Mouse (Mus musculus) c-Kit-positive CD71-negative TER-119-negative erythroid progenitor cells, embryonic 14.5 days (primary cell): ENCODE measurements around the gene Akna.

Experiments
- DNase-seq: peaks from one replicate; pipeline ENCODE4 v3.0.0-alpha.2; 2013; ENCODE audit warnings: low read depth

Gene Akna

GRCm38 (mm10) chr4:63409908-63410582 is 6.9 kb upstream of the Akna start:
- DNase-seq: no peak

GRCm38 (mm10) chr4:63409317-63409907 is 6.3 kb upstream of the Akna start:
- DNase-seq: no peak

GRCm38 (mm10) chr4:63408649-63409048 is 5.5 kb upstream of the Akna start:
- DNase-seq: peak; percentile 52

GRCm38 (mm10) chr4:63408247-63408646 is 5.1 kb upstream of the Akna start:
- no peak for DNase-seq

GRCm38 (mm10) chr4:63405683-63406082 is 2.5 kb upstream of the Akna start:
- DNase-seq: no peak

- no peak for DNase-seq
These were observed 1.9 kb upstream of the Akna start for GRCm38 (mm10) chr4:63405051-63405450.

- DNase-seq: no peak
These were observed 1.1 kb upstream of the Akna start for GRCm38 (mm10) chr4:63404205-63404604.

- DNase-seq: no peak
These were observed 596 bp downstream of the Akna start for GRCm38 (mm10) chr4:63402558-63402957.

- no peak for DNase-seq
These were observed 1.1 kb downstream of the Akna start for GRCm38 (mm10) chr4:63402056-63402455.

GRCm38 (mm10) chr4:63401620-63402019 is 1.5 kb downstream of the Akna start:
- no peak for DNase-seq

- DNase-seq: peak; percentile 58
These were observed 2.4 kb downstream of the Akna start for GRCm38 (mm10) chr4:63400541-63401306.

- no peak for DNase-seq
These were observed 3.4 kb downstream of the Akna start for GRCm38 (mm10) chr4:63399691-63400270.

GRCm38 (mm10) chr4:63398854-63399609 is 4.1 kb downstream of the Akna start:
- peak; percentile 47 for DNase-seq

GRCm38 (mm10) chr4:63397981-63398537 is 5.1 kb downstream of the Akna start:
- no peak for DNase-seq

- no peak for DNase-seq
These were observed 11.8 kb downstream of the Akna start for GRCm38 (mm10) chr4:63391322-63391721.

- DNase-seq: no peak
These were observed 13.1 kb downstream of the Akna start for GRCm38 (mm10) chr4:63389887-63390528.

GRCm38 (mm10) chr4:63389121-63389886 is 13.8 kb downstream of the Akna start:
- no peak for DNase-seq

GRCm38 (mm10) chr4:63388029-63388428 is 15.1 kb downstream of the Akna start:
- DNase-seq: no peak

- peak; percentile 62 for DNase-seq
These were observed 17.4 kb downstream of the Akna start for GRCm38 (mm10) chr4:63385784-63386183.

- DNase-seq: no peak
These were observed 17.9 kb downstream of the Akna start for GRCm38 (mm10) chr4:63385253-63385652.
